Mouse (Mus musculus) MEL-GATA-1-ER (cell line): ENCODE measurements around the gene Fcer2a.

Experiments used
- DNase-seq: peaks from one replicate; pipeline ENCODE4 v3.0.0-alpha.2; 2012; ENCODE audit warnings: low read depth; ENCODE audit errors: extremely low read depth

Gene Fcer2a

GRCm38 (mm10) chr8:3676131-3676992 lies 17.6 kb downstream of the Fcer2a start, which contains the start of gene Trappc5:
Gene Trappc5, plus strand, starts transcription at chr8:3676299.
- peak; percentile 80 for DNase-seq

- no peak for DNase-seq
These were observed 19.3 kb downstream of the Fcer2a start for GRCm38 (mm10) chr8:3674671-3675070.

GRCm38 (mm10) chr8:3671980-3672491 lies 21.9 kb downstream of the Fcer2a start, which contains the start of gene Fcor:
Gene Fcor, minus strand, starts transcription at chr8:3672362.
- DNase-seq: peak; percentile 51

- DNase-seq: no peak
These were observed 23.6 kb downstream of the Fcer2a start for GRCm38 (mm10) chr8:3670388-3670787.

- DNase-seq: no peak
These were observed 28.5 kb downstream of the Fcer2a start, which contains the start of gene Mcemp1 for GRCm38 (mm10) chr8:3665507-3665906. Gene Mcemp1, plus strand, starts transcription at chr8:3665754.

- DNase-seq: no peak
These were observed 29.6 kb downstream of the Fcer2a start for GRCm38 (mm10) chr8:3664405-3664804.

- DNase-seq: no peak
These were observed 33.1 kb downstream of the Fcer2a start for GRCm38 (mm10) chr8:3660889-3661288.

GRCm38 (mm10) chr8:3656725-3657381 lies 37.1 kb downstream of the Fcer2a start:
- no peak for DNase-seq

GRCm38 (mm10) chr8:3655526-3655925 lies 38.4 kb downstream of the Fcer2a start, which contains the start of gene Retn:
Gene Retn, plus strand, starts transcription at chr8:3655770.
- no peak for DNase-seq

- no peak for DNase-seq
These were observed 39.1 kb downstream of the Fcer2a start for GRCm38 (mm10) chr8:3654726-3655508.

GRCm38 (mm10) chr8:3652845-3653244 lies 41.1 kb downstream of the Fcer2a start:
- DNase-seq: no peak

GRCm38 (mm10) chr8:3648990-3649389 lies 45.0 kb downstream of the Fcer2a start:
- no peak for DNase-seq

GRCm38 (mm10) chr8:3648268-3648667 lies 45.7 kb downstream of the Fcer2a start:
- DNase-seq: no peak

GRCm38 (mm10) chr8:3647561-3647960 lies 46.4 kb downstream of the Fcer2a start:
- no peak for DNase-seq

GRCm38 (mm10) chr8:3646824-3647531 lies 47.0 kb downstream of the Fcer2a start:
- DNase-seq: no peak

- peak; percentile 44 for DNase-seq
These were observed 48.2 kb downstream of the Fcer2a start for GRCm38 (mm10) chr8:3645804-3646203.
